Comparison of ENCODE assay signal across 11 mouse cellular contexts in the genomic region with DNA sequence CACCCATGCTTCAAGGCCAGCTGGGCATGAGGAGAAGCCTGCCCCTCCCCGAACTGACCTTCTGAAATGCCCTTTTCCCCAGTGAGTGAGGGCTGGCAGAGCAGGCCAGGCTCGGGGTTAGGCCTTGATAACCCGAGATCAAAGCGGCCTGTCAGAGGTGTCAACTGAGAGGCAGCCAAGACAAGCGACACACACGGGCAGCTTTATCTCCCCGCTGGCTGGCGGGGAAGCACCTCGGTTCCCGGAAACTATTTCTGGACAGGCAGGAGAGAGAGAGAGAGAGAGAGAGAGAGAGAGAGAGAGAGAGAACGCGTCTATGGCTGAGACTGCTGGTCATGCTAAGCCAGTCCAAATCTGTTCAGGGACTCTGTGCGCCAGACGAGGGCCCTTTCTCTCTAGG.
DNase-seq lines count a peak whose midpoint lies in the region; ATAC-seq and TF ChIP-seq lines count a peak whose summit lies in the region.
"Had no signal": no experiment of that assay in that cellular context is flagged by ENCODE, and none has a peak within 500 bp of the region (broad histone marks: within the 10 kb centered on the region; RNA-seq: fewer than 3 reads in every experiment).

No protein-coding gene starts in this region.

- peak; percentile 85 for ATAC-seq in heart, embryonic 12.5 days (ENCODE audit: insufficient number of reproducible peaks, low FRiP score)
- ATAC-seq: forebrain, embryonic 15.5 days; midbrain, embryonic 16.5 days had no signal

- H3K4me1 ChIP-seq in heart, embryonic 12.5 days (replicated peaks): peaks cover 20% of the 10 kb centered on the region
- H3K4me1 ChIP-seq in liver, adult 2 months (ENCODE audit: control insufficient read depth, insufficient read depth, low read length): peaks cover 15% of the 10 kb centered on the region
- H3K4me1 ChIP-seq: embryonic facial prominence, embryonic 13.5 days; forebrain, embryonic 15.5 days; limb, embryonic 15.5 days had no signal

- no peak overlapping the region for H3K4me3 ChIP-seq in heart, embryonic 12.5 days
- no peak overlapping the region for H3K4me3 ChIP-seq in liver, adult 2 months (ENCODE audit: insufficient read depth, low read depth, low read length)
- H3K4me3 ChIP-seq: embryonic facial prominence, embryonic 13.5 days; forebrain, embryonic 15.5 days; limb, embryonic 15.5 days had no signal

- H3K9me3 ChIP-seq in heart, embryonic 12.5 days (replicated peaks): peaks cover 24% of the 10 kb centered on the region
- H3K9me3 ChIP-seq: forebrain, embryonic 15.5 days had no signal

- peak; percentile 38 for DNase-seq in ZHBTc4 (ENCODE audit: low read depth, low spot score)
- peak; percentile 92 for DNase-seq in adrenal gland, adult 2 months
- DNase-seq in liver, adult 2 months (ENCODE audit: extremely low read depth, low read depth, low spot score): peak; percentile 97
- no peak for DNase-seq in testis, postnatal 10 days (ENCODE audit: low spot score)
- DNase-seq in cerebellum, adult 9-11 months: no peak
- DNase-seq in cerebellum, adult 18-20 months: no peak

- no peak overlapping the region for H3K9ac ChIP-seq in heart, embryonic 12.5 days
- H3K9ac ChIP-seq in liver, adult 2 months (ENCODE audit: low read depth, low read length): no peak overlapping the region
- H3K9ac ChIP-seq: embryonic facial prominence, embryonic 13.5 days; forebrain, embryonic 15.5 days; limb, embryonic 15.5 days had no signal

- 0 out of 2 replicates have a peak, but pooled peaks cover 5% of the 10 kb centered on the region for H3K27me3 ChIP-seq in heart, embryonic 12.5 days (replicated peaks)
- no peaks in the 10 kb centered on the region for H3K27me3 ChIP-seq in liver, adult 2 months (ENCODE audit: control insufficient read depth, insufficient read depth, low read length)
- H3K27me3 ChIP-seq: embryonic facial prominence, embryonic 13.5 days; forebrain, embryonic 15.5 days; limb, embryonic 15.5 days had no signal

- no peak for TF ChIP-seq POLR2A in liver, adult 2 months (IDR thresholded peaks at IDR 0.05; ENCODE audit: extremely low read depth, insufficient read depth, low read length)

- H3K4me2 ChIP-seq in heart, embryonic 12.5 days: no peak overlapping the region
- H3K4me2 ChIP-seq: embryonic facial prominence, embryonic 13.5 days; forebrain, embryonic 15.5 days; limb, embryonic 15.5 days had no signal

- H3K36me3 ChIP-seq in heart, embryonic 12.5 days: no peaks in the 10 kb centered on the region
- H3K36me3 ChIP-seq in liver, adult 2 months (ENCODE audit: control insufficient read depth, insufficient read depth, low read length): no peaks in the 10 kb centered on the region
- H3K36me3 ChIP-seq: forebrain, embryonic 15.5 days; limb, embryonic 15.5 days had no signal

- H3K27ac ChIP-seq in heart, embryonic 12.5 days (ENCODE audit: poor library complexity, severe bottlenecking): peak overlapping the region; percentile 74
- H3K27ac ChIP-seq in liver, adult 2 months (replicated peaks; ENCODE audit: insufficient read depth, low read depth, low read length): peak overlapping the region; percentile 65
- H3K27ac ChIP-seq: embryonic facial prominence, embryonic 13.5 days; forebrain, embryonic 15.5 days; limb, embryonic 15.5 days had no signal

- no peak for TF ChIP-seq CTCF in liver, adult 2 months (IDR thresholded peaks at IDR 0.05; ENCODE audit: low read depth, low read length)

- no peaks in the 10 kb centered on the region for H3K79me2 ChIP-seq in liver, adult 2 months (ENCODE audit: control insufficient read depth, insufficient read depth, low read length)

- WGBS in heart, embryonic 12.5 days: 5% methylated on average over 14 of the region's 14 CpGs
- WGBS in liver, adult 2 months: 6% methylated on average over 14 of the region's 14 CpGs

Comparison
In these comparisons a context has a peak if more than half of its experiments do, and no peak if none do; other contexts are left out.
1. DNase-seq: peak in ZHBTc4 (single experiment), adrenal gland, adult 2 months (single experiment) and liver, adult 2 months (single experiment); none in testis, postnatal 10 days (single experiment), cerebellum, adult 9-11 months (single experiment) and cerebellum, adult 18-20 months (0 of 2).